Mouse (Mus musculus): Measurements from ENCODE around the gene 3110040N11Rik.
"Not testable (repeated sequence)": the region's sequence is repeated elsewhere in the genome, so short reads cannot be mapped to it uniquely, and the experiment has no call there.

3110040N11Rik gene

DNA sequence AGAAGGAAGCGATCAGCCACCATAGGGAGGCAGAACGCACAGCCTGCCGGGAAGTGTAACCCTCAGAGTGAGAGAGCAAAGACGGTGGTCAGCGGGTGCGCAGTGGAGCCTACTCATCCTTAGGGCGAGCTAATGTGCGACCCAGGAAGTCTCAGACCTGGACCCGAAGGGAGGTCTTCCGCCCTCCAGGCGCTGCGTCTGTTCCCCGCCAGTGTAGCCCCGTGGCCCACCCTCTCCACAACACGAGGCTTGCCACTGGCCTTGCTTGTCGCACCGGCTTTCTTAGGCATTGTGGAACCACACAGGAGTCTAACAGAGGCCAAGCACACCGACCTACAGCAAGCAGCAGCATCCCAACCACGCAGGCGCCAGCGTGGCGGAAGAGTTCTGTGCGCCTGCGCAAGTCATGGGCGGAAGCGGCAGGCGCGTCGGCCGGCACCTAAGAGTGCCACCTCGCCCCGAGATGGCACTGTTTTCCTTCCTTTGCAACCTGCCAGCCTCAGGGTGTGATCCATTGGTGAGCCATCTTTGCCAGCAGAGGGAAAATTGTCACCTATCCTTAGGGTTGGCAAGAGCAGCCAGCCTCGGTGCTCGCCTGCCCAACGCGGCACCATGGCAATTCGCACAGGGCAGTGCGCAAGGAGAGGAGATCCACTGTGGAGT is at the start of gene 3110040N11Rik:
Gene 3110040N11Rik, minus strand, starts transcription at position 384 of the 663 bp plus-strand sequence.
- peak; percentile 86 for DNase-seq

DNA sequence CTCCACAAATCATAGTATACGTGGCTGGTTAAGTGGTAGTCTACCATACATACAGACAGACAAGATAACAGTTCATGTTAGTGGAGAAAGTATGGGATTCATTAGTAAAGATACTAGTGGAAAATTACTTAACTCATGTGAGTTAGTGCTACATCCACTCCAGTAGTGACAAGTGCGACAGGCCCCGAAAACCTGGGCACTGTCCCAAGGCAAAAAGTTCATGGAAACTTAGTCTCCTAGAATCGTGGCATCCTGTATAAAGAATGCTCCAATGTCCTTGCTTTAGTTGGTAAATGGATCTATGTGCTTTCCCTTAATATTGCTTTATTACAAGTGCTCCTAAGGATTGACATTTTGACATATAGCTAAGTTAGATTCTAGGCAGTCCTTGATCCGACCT is 48.5 kb upstream of the 3110040N11Rik start:
- not testable (repeated sequence) for DNase-seq

DNA sequence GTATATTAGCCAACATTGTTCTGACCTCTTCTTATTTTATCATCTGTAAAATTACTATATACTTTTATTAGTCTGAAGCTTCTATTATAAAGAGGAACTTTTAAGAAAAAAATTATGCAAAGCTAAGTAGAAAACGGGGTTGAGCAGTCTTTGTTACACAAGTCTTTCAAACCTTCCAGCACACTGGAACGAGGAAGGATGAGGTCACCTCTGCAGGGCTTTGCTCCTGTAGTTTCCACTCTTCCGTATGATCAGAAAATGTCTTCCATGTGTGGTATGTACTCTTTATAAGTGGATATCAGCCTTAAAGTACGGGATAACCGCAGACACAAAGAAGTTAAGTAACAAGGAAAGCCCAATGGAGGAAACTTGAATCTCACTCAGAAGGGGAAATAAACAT is 46.2 kb upstream of the 3110040N11Rik start:
- DNase-seq = no peak

DNA sequence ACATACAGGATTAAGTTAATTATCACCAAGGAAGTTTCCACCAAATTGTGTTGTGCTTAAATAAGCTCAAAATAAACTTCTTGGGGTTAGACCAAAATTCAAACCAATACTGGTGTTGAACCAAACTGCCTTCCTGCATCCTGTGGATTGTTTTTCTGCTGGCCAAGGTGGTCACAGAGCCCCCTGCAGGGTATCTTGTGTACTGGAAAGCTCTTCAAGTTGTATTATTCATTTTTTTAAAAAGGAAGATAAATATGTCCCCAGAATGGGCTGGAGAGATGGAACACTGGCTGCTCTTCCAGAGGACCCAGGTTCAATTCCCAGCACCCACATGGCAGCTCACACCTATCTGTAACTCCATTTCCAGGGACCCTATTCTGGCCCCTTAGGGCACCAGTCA is 45.6 kb upstream of the 3110040N11Rik start:
- DNase-seq = no peak

DNA sequence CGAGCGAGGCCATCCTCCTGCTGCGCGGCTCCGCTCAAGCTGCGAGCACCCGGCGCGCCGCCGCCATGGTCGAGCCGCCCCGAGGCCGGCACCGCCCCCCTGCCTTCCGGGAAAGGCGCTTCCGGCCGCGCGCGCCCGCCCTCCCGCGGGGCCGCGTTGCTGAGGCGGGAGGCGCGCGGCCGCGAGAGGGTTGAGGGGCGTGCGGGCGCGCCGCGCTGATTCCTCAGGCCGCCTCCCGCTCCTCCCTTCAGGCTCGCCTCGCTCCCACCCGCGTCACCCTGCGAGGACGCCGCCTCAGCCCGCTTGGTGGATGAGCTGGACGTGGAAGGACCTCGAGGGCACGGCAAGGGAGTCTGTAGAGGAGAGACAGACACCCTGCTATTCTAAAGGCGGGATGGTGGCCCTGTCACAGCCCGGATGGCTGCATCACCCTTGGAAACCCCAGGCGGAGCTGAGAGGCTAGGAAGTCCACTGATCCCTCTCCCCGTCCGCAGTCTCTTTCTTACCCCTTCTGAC is 40.2 kb upstream of the 3110040N11Rik start, which contains the start of gene Btbd1:
Gene Btbd1, minus strand, starts transcription at position 53 of the 516 bp plus-strand sequence.
- DNase-seq = peak; percentile 86

DNA sequence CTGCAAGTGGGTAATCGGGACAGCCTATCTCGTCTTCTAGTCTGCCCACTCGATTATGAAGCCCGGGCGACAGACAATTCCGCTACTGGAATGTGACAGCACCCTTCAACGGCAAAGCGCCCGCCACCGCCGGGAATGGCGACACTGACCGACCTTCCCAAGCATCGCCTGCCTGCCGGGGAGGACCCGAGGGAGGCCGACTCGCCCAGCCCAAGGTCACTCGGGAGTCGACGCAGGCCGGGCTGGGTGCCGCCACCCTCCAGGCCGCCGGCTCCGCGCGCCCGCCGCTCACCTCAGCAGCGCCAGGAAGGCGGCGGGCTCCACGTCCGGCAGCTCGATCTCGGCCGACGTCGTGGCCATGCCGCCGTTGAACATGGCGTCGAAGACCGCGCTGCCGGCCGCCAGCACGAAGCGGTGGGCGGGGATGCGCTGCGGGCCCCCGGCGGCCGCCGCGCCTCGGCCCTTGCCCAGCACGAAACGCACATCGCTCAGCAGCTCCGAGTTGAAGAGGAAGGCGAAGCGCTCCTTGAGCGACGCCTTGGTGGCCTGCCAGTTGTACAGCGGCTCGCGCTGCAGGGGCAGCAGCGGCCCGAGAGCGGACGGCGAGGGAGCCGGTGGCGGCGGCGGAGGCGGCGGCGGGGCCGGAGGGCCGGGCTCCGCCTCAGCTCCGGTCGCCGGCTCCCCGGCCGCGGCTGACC is 39.6 kb upstream of the 3110040N11Rik start:
- DNase-seq = peak; percentile 23

DNA sequence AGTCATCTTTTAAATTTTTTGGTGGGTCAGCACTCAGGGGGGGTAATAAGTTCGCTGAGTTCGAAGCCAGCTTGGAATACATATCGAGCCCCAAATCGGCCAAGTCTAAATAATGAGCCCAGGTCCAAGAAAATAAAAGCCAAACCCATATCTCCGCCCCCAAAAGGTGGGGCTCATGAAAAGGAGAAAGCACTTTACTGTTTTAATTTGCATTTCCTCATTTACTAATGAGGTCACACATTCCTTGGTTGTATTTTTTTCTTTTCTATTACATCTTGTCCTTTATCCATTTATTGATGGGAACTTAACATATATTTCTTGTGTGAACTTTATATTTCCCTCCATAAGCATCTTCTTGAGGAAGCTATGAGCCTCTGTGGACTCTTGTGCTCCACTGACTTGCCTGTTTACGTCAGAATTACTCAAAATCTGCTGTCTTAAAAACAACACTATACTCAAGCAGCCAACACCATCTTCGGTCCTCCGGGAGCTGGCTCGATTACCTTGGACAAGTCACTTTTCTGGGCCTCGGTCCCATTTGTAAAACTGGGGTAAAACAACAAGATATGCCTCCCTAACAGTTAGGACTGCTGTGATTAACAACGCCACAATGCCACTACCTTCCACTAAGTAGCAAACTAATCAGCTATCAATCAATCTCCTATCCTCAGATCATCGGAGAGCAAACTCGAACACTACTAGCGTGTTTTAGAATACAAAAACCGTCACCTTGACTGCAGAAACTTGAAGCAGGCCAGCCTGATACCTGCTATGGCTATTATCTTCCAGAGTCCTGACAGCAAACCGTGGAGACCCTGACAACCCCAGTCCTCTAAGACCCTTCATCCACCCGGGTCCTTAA is 38.8 kb upstream of the 3110040N11Rik start:
- no peak for DNase-seq

DNA sequence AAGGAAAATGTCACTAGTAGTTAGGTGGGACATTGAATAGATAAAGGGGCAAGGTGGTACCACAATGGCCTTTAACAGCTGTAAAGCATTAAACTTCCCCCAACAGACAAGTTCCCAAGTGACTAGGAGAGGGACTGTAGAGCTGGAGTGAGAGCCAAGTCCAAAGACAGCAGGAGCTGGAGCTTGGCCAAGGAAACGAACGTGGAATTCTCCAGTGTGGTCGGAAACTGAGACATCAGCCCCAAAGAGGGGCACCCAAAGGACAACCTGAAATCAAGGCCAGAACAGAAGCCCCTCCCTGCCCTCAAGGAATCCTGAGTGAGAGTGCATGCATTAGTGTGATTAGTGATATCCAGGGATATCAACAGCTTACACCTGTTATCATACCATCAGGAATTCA is 36.1 kb upstream of the 3110040N11Rik start:
- DNase-seq = no peak

DNA sequence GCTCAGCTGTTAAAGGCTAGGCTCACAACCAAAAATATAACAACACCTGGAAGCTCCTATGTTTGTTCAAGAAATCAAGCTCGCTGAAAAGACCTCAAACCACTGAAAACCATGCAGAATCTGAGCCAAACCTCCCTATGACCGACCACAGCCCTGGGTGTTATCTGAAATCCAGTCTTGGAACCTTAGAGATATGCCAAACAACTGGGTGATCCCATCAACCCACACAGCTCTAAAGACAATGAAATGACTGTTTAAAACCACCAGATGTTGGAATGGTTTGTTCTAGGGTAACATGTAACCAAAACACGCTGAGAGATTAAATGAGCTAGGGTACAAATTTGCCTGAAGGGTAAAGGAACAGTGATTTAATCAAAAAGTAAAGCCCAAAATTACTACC is 35.6 kb upstream of the 3110040N11Rik start:
- DNase-seq = no peak

DNA sequence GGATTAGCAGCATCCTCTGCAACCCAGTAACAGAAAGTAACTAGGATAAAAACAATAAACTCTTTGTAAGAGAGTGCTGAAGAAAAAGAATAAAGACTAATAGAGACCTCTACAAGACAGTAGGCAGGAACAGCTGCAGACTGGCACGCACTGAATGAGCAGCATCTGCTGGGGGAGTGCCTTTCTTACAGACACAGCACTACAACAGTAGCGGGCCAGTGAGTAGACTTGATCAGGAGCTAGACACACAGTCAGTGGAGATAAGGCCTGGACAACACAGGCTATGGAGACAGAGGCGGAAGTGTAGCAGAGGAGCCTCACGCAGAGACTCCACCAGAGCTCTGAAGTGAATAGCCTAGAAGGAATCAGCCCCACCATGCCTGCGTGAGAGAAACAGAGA is 16.8 kb upstream of the 3110040N11Rik start:
- peak; percentile 38 for DNase-seq

DNA sequence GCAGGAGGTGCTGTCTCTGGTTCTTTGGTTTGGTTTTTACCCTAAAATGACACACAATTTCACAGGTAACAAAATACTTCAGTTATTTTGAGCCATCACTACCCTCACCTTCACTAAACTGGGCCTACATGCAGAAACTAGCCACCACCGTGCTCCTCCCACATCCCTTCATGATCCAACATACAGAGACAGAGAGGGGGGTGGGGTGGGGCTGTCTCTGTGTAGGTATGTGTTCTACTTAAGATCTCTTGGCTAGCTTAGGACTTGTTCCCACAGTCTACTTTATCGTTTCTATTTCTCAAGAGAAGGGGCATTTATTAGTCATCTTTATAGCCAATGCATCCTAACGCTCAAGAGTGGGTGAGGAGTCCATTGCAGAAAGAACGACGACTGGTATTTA is 742 bp downstream of the 3110040N11Rik start:
- DNase-seq = no peak

DNA sequence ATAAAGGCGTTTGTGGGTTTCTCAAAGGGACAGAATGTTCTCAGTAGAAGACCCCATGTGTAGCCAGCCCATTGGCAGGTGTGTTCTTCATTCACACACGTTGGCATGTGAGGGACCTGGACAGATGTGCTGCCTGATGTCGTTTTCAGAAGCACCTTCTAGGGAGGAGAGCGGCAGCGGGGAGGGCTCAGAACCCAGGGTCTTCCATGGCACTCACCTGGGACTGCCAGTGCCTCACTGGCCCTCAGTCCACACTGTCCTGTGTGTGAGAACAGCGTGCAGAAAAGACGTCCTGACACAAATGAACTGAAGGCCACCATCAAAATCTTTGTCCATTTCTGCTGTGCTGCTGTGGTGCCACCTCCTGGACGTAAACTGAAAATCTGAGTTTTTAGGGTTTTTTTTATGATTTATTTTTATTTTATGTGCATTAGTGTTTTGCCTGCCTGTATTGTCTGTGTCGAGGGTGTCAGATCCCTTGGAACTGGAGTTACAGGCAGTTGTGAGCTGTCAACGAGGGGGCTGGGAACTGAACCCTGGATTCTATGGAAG is 11.5 kb downstream of the 3110040N11Rik start:
- no peak for DNase-seq

DNA sequence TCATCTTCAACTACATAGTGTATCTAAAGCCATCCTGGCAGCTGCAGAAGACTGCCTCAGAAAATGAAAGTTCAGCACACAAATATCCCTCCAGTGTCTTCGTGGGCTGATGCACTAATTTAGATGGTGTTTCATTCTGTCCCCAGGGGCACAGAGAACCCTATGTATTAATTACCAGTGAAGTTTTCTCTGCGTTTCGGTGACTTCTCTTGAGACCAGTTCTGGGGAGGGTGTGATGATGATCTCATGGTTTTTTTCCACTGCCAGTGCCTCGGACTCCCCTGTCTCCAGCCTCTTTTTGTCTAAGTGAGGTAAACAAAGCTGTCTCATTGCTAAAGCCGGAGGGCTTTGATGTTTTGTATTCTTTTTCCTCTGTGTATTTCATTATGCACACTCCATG is 14.0 kb downstream of the 3110040N11Rik start:
- no peak for DNase-seq

DNA sequence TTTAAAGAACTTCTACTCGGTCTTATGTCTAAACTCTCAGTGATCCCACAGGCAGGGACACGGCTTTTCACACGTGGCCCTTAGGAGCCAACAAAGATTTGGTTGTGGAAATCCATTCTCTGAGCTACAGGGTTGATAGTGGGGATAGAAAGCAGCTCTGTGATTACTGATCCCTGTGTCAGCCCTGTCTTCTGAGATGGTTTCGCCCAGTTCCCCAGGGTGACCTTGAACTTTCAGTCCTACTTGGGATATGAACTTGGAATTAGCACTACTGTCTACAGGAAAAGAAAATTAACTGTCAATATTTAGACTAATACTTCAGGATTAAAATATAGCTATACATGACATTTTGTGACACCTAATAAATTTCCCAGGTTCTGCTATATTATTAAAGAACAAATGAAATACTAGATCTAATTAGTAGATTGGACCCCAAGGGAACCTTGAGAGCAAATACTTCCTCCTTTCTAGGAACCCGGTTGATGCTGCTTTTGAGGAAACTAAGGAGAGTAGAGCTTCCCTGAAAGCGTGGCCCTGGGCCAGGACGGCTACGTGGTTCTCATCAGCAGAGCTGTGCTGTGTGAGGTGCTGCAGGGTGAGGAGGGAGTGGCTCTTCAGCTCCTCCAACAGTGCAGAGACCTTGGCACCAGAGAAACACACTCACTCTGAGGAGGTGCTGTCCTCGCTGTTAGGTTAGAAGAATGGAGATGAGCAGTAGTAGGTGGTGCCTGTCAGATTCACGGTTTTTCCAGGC is 16.3 kb downstream of the 3110040N11Rik start:
- DNase-seq = no peak

DNA sequence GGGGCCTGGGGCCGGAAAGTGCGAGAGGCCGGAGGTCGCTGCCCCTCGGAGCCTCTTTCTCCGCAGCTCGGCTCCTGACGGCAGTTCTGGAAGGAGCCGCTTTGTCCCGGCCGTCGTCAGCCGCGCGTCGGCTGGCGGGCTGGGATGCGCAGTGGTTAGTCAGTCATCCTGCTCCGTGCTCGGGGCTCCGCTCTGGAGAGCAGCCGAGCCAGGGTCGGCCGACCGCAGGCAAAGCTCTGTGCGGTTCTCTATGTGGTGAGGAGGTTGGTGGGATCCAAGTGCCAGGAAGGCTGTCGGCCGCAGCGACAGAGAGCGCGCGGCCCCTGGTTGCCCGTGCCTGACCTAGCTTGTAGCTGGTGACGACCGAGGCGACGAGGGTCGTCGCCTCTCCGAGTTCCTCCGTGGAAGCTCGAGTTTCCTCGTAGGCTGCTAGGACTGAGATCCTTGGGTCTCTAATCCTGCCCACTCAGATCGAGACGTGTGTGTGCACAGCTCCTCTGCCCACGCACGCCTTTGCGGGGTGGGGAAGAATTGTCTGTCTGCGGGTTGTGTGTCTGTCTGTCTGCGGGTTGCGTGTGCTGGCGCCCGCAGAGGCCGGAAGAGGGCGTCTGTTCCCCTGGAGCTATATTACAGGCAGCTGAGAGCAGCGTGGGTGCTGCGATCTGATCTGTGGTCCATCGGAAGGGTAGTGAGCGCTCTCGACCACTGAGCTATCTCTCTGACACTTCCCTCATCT is 26.0 kb downstream of the 3110040N11Rik start:
- peak; percentile 42 for DNase-seq

DNA sequence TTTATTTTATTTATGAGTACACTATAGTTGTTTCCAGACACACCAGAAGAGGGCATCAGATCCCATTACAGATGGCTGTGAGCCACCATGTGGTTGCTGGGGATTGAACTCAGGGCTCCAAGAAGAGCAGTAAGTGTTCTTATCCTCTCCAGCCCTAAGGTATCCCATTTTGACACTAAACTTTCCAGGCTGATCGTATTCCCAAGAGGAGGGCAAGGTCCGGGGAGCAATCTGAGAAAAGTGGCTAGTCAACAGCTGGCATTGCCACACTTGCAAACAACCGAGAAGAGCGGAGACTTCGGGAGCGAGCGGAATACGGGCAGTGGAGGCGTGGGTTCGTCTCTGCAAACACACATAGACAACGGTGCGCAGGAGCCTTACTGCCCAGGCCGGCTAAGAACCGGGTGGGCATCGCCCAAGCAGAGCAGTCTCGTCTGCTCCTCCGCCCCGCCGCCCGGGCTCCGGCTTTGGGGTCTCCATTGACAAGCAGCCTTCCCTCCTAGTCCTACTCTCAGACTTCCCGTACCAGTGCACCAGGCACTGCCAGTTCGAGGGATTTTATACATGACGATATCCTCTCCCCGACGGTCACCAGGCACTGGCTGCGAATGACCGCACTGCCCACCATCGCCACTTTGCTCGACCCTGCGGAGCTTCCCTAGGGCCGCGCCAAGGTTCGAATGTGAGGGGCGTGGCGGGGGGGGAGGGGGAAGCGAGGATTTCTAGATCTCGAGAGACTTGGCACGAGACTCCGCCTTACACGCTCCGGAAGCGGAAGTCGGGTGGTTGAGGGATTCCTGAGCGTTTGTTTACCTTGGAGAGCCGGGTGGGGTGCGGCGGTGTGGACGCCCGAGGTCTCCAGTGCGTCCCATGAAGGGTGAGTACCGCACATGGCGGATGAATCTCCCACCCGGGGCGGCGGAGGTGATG is 26.8 kb downstream of the 3110040N11Rik start, which contains the start of gene Ramac:
Gene Ramac, plus strand, starts transcription at position 746 of the 930 bp plus-strand sequence.
- DNase-seq = peak; percentile 83

DNA sequence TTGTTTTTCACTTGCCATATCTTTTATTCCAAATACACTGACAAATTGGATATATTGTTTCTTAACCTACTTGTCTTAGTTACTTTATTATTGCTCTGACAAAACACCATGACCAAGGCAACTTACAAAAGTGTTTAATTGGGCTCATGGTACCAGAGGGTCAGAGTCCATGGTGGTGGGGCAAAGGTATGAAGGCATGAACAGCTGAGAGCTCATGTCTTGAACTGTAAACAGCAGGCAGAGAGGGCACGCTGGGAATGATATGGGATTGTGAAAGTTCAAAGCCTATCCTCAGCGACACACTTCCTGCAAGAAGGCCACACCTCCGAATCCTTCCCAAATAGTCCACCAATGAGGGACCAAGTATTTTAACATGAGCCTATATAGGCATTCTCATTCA is 41.3 kb downstream of the 3110040N11Rik start:
- no peak for DNase-seq

DNA sequence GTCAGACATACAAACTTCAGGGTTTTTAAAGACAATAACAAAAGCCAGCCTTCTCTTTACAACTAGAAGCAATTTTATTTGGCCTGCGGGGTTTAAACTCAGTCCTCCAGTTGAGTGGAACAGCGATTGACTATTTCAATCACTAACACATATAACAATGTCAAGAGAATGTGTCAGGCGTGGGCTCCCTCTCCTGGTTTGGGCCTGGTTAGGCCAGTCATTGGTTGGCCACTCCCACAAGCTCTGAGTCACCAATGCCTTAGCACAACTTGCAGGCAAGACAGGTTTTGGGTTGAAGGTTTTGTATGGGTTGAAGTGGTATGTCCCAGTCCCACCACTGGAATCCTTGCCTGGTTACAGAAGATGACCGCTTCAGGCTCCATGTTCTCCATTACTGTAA is 45.1 kb downstream of the 3110040N11Rik start:
- no peak for DNase-seq

DNA sequence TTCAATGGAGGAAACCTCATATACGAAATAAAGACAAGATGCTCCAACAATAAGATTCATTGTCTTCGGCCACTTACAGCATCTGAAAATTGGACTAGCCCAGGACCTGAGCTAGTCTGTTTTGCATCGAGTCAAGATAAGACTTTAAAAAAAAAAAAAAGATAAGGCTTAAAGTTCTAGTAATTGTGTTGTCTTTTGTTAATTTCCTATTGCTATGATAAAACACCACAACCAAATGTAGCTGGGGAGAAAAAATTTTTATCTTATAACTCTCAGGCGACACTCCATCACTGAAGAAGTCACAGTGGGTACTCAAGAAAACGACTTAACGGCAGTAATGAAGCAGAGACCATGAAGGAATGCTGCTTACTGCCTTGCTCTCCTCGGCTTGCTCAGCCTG is 49.3 kb downstream of the 3110040N11Rik start:
- DNase-seq = no peak

DNA sequence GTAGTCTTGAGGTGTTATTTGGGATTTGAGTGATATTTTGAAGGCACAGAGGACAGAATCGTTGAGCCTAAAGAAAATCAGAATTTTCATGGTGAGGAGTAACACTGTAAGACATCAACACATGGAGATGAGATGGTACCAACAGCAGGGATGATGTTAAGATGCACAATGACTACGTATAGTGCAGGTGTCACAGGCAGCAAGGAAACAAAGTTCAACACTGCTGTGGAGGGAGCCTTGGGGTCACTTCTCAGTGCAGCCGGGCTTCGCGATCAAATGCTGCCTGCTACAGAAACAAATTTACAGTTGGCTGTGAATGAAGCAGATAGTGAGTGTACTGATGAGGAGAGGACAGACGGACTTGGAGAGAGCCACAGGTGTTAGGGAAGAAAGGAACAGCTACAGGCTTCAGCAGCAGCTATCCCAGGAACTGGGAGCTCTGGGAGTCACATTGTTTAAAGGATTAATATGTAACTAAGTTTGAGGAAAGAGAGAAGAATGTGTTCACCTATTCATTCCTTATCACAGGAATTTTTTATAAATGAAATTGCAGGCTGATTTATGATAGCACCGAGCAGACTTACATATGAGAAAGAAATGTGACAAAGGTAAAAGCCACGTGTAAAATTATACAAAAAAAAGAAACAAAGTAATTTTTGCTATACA is 50.4 kb downstream of the 3110040N11Rik start:
- DNase-seq = no peak

Measured in layer of hippocampus, adult 9-11 months (tissue).